Mouse (Mus musculus): ENCODE results near the gene Gm44596.

DNA sequence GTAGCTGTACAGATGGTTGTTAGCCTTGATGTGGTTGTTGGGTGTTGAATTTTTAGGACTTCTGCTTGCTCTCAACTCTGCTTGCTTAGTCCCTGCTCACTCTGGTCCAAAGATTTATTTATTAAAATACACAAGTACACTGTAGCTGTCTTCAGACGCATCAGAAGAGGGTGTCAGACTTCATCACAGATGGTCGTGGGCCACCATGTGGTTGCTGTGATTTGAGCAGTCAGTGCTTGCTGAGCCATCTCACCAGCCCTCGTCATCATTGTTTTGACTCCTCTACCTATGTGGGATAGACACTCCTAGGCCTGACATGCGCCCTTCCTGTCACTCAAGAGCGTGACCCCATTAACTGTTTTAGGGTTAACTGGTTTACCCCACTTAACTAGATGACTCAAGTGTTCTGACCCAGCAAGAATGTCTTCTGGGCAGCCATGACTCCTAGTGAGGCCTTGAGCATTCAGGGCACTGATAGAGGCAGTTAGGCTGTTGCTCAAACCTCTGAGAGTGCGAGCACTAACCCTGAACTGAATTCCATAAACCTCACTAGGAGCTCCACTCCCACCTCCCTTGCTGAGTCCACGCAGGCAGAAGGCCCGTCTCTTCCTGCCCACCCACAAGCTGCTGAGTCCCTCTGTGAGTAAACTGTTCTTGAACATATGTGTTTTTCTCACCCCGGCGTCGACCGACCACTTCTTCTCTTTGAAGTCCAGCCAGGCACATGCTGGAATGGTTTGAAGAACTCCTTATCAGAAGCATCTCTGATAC is 80.7 kb downstream of the Gm44596 start:
- no peak for TF ChIP-seq USF1 (IDR thresholded peaks at IDR 0.05; ENCODE audit: low read depth)
- no peak for TF ChIP-seq CTCF (IDR thresholded peaks at IDR 0.05; ENCODE audit: control insufficient read depth, insufficient read depth, insufficient read length)

Data from C2C12 (cell line).